Comparison of ENCODE assay signal across 7 mouse cellular contexts in the genomic region with DNA sequence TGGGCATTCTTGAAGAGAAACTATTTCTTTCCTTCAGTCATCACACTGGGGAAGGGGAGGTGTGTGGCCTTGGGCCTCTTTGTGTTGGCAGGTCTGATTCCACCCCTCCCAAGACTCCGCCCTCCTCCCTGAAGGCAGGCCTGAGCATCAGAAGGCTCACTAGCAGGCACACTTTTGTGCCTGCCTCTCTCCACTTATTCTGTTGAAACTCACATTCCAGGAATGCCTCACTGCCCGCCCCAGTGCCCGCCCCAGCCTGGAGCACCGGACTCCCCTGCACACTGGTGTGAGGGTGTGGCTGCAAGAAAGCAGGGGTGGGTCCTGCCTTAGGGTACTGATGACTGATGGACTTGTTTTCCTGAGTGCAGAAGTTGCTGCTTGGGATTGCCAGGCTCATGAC. TPM values are rescaled to one million over a fixed set of nuclear protein-coding genes. Genes with fewer than 3 reads are reported as not detected.
A peak's percentile ranks its signal among the peaks of the same experiment; 100 is the strongest.
DNase-seq lines count a peak whose midpoint lies in the region; ATAC-seq and TF ChIP-seq lines count a peak whose summit lies in the region.

No protein-coding gene starts in this region.

- 0 out of 2 replicates have a peak, but pooled peaks cover 10% of the 10 kb centered on the region for H3K4me1 ChIP-seq in intestine, embryonic 14.5 days (replicated peaks; ENCODE audit: control insufficient read depth, insufficient read depth, low read length)
- peaks cover 4% of the 10 kb centered on the region for H3K4me1 ChIP-seq in lung, adult 2 months (ENCODE audit: control insufficient read depth, insufficient read depth, low read length)

- TF ChIP-seq CTCF in C2C12 (IDR thresholded peaks at IDR 0.05; ENCODE audit: control insufficient read depth, insufficient read depth, insufficient read length) = no peak
- TF ChIP-seq CTCF in lung, adult 2 months (IDR thresholded peaks at IDR 0.05; ENCODE audit: insufficient read depth, low read length) = no peak

- H3K9ac ChIP-seq in intestine, embryonic 14.5 days (ENCODE audit: low read length) = no peak overlapping the region

- H3K4me3 ChIP-seq in C2C12 (ENCODE audit: insufficient read depth, poor library complexity, severe bottlenecking) = no peak overlapping the region
- H3K4me3 ChIP-seq in intestine, embryonic 14.5 days (ENCODE audit: low read depth, low read length) = no peak overlapping the region
- no peak overlapping the region for H3K4me3 ChIP-seq in lung, adult 2 months (replicated peaks; ENCODE audit: extremely low read depth, low read depth, low read length)

- H3K36me3 ChIP-seq in C2C12 (ENCODE audit: control insufficient read depth, insufficient read depth) = peaks cover 36% of the 10 kb centered on the region
- no peaks in the 10 kb centered on the region for H3K36me3 ChIP-seq in intestine, embryonic 14.5 days (ENCODE audit: control insufficient read depth, insufficient read depth, low read length)

- no peaks in the 10 kb centered on the region for H3K9me3 ChIP-seq in intestine, embryonic 14.5 days (ENCODE audit: control insufficient read depth, low read length)

- no peaks in the 10 kb centered on the region for H3K27me3 ChIP-seq in C2C12 (ENCODE audit: control insufficient read depth, insufficient read depth, insufficient read length)
- no peaks in the 10 kb centered on the region for H3K27me3 ChIP-seq in intestine, embryonic 14.5 days (replicated peaks; ENCODE audit: control insufficient read depth, insufficient read depth, low read length)

- DNase-seq in 3134 (ENCODE audit: extremely low read depth, insufficient read length, low spot score) = peak; percentile 92
- no peak for DNase-seq in intestine, embryonic 14.5 days (ENCODE audit: low spot score)
- peak; percentile 68 for DNase-seq in lung, adult 2 months
- DNase-seq in cerebellum, postnatal 36 days = no peak
- DNase-seq in ovary, postnatal 10 days (ENCODE audit: low spot score) = no peak
- DNase-seq in frontal cortex, postnatal 25 days (ENCODE audit: low spot score in 2 of 2) = no peak

- 26% methylated on average over 4 of the region's 4 CpGs for WGBS in intestine, embryonic 14.5 days
- 41% methylated on average over 4 of the region's 4 CpGs for WGBS in lung, adult 2 months

- no peaks in the 10 kb centered on the region for H3K79me2 ChIP-seq in C2C12 (ENCODE audit: control insufficient read depth, insufficient read depth)

- H3ac ChIP-seq in C2C12 (ENCODE audit: control insufficient read depth, insufficient read length, low read depth) = no peak overlapping the region

- H3K27ac ChIP-seq in intestine, embryonic 14.5 days (ENCODE audit: low read depth) = no peak overlapping the region

- no peaks in the 10 kb centered on the region for H3K79me3 ChIP-seq in C2C12 (ENCODE audit: low read depth)

- no peak for TF ChIP-seq POLR2A in lung, adult 2 months (IDR thresholded peaks at IDR 0.05; ENCODE audit: borderline replicate concordance, extremely low read depth, low read depth, low read length)

- ATAC-seq in intestine, embryonic 14.5 days (replicated peaks; ENCODE audit: low FRiP score, low TSS enrichment, low read depth) = peak; percentile 73

- no peak overlapping the region for H3K4me2 ChIP-seq in intestine, embryonic 14.5 days (ENCODE audit: low read length)

TF ChIP-seq in C2C12, 6 proteins besides CTCF, POLR2A, EP300 and RAD21:
- TF ChIP-seq MAX (IDR thresholded peaks at IDR 0.05) (peak; percentile 43), CEBPB (IDR thresholded peaks at IDR 0.05; ENCODE audit: low read depth) (peak; percentile 6), FOSL1 (IDR thresholded peaks at IDR 0.05; ENCODE audit: insufficient read depth, low read length, poor library complexity, severe bottlenecking) (no peak)

RNA-seq across cellular contexts. Expression of a gene that starts 46.5 kb away (rescaled TPM):
- polyA plus RNA-seq in C2C12 (2012; fragmentation: generic; extraction: Trizol) = 74.8 TPM
- 15.8 and 16.7 TPM in 2 replicates for polyA plus RNA-seq in intestine, embryonic 14.5 days (2014; fragmentation: Nextera tagmentation; extraction: Ambion mirVana)
- 64.7 and 65.2 TPM in 2 replicates for polyA plus RNA-seq in lung, adult 2 months (2012; rRNA removed)

RNA-seq across cellular contexts. Expression of a gene that starts 49.5 kb away (rescaled TPM):
- polyA plus RNA-seq in C2C12 (2012; fragmentation: generic; extraction: Trizol) = not detected
- polyA plus RNA-seq in intestine, embryonic 14.5 days (2014; fragmentation: Nextera tagmentation; extraction: Ambion mirVana) = 33.3 and 78.2 TPM in 2 replicates
- 0.12 and 4.0 TPM in 2 replicates for polyA plus RNA-seq in lung, adult 2 months (2012; rRNA removed)

Comparison
In these comparisons a context has a peak if more than half of its experiments do, and no peak if none do; other contexts are left out.
1. DNase-seq: peak in 3134 (single experiment) and lung, adult 2 months (single experiment); none in intestine, embryonic 14.5 days (single experiment), cerebellum, postnatal 36 days (0 of 2), ovary, postnatal 10 days (single experiment) and frontal cortex, postnatal 25 days (0 of 2).